Mouse (Mus musculus) forebrain, embryonic 16.5 days (tissue): Measurements from ENCODE around the gene Brd2. TPM values are rescaled to one million over a fixed set of nuclear protein-coding genes. Genes with fewer than 3 reads are reported as not detected.

ENCODE experiments used
- ATAC-seq: fragments of 200-750 bp; cut with Nextera tagmentation; 2 replicates; pipeline ENCODE4 v1.8.0; 2017; ENCODE audit warnings: mild to moderate bottlenecking, moderate library complexity
- H3K27ac ChIP-seq: fragments of 300-500 bp; sonication (generic); 2 replicates; pipeline ENCODE4 v1.5.1; 2014; ENCODE audit warnings: low read length, control low read depth
- H3K27me3 ChIP-seq: fragments of 300-500 bp; sonication (generic); replicated peaks from 2 replicates; pipeline ENCODE4 v1.6.1; 2014; ENCODE audit warnings: low read length; ENCODE audit not compliant: control insufficient read depth, insufficient read depth
- H3K36me3 ChIP-seq: fragments of 300-500 bp; sonication (generic); 2 replicates; pipeline ENCODE4 v1.6.1; 2014; ENCODE audit not compliant: control insufficient read depth, insufficient read depth
- H3K4me1 ChIP-seq: fragments of 300-500 bp; sonication (generic); replicated peaks from 2 replicates; pipeline ENCODE4 v1.6.1; 2014; ENCODE audit warnings: low read length; ENCODE audit not compliant: control insufficient read depth, insufficient read depth
- H3K4me2 ChIP-seq: fragments of 300-500 bp; sonication (generic); 2 replicates; pipeline ENCODE4 v1.6.1; 2014; ENCODE audit warnings: mild to moderate bottlenecking, low read length, control low read depth
- H3K4me3 ChIP-seq: fragments of 300-500 bp; sonication (generic); replicated peaks from 2 replicates; pipeline ENCODE4 v1.5.1; 2014; ENCODE audit warnings: mild to moderate bottlenecking, low read length, control low read depth
- H3K9ac ChIP-seq: fragments of 300-500 bp; sonication (generic); replicated peaks from 2 replicates; pipeline ENCODE4 v1.6.1; 2014; ENCODE audit warnings: low read depth, low read length, control low read depth
- H3K9me3 ChIP-seq: fragments of 300-500 bp; sonication (generic); 2 replicates; pipeline ENCODE4 v1.6.1; 2016; ENCODE audit warnings: low read length; ENCODE audit not compliant: control insufficient read depth
- WGBS: fragments of 180-500 bp; shearing (Covaris S2); extraction: QIAGEN DNeasy Blood & Tissue Kit; methylation state at CpG from one replicate; pipeline ENCODE4 v1.1.7; 2014; 5-methylcytosine and 5-hydroxymethylcytosine counted together
- polyA plus RNA-seq: library from polyadenylated mRNA; unstranded; fragments of >200 nt; fragmentation: Nextera tagmentation; extraction: Ambion mirVana; gene quantifications from 2 replicates; pipeline ENCODE4 v1.2.1, GENCODE M21; 2015

Gene Brd2
- polyA plus RNA-seq, 1 experiment from 2014 or later: 132 TPM

- peak; percentile 98 for ATAC-seq
Measured at GRCm38 (mm10) chr17:34135297-34136224, 13.1 kb upstream of the Brd2 start.

GRCm38 (mm10) chr17:34134451-34134850 is 12.0 kb upstream of the Brd2 start:
- H3K27ac ChIP-seq: no peak overlapping the region
- no peaks in the 10 kb centered on the region for H3K36me3 ChIP-seq
- H3K4me2 ChIP-seq: no peak overlapping the region
- 88% methylated on average over 3 of the region's 3 CpGs for WGBS
- no peak overlapping the region for H3K9ac ChIP-seq
- no peak for ATAC-seq
- peaks cover 10% of the 10 kb centered on the region; the same call in 1 of the 2 replicates for H3K27me3 ChIP-seq
- no peak overlapping the region for H3K4me3 ChIP-seq
- peaks cover 9% of the 10 kb centered on the region for H3K4me1 ChIP-seq
- no peaks in the 10 kb centered on the region for H3K9me3 ChIP-seq

More at GRCm38 (mm10) chr17:34135297-34136224, 13.1 kb upstream of the Brd2 start:
- Histone ChIP-seq H3K4me3 (peak overlapping the region; percentile 41), H3K36me3 (no peaks in the 10 kb centered on the region), H3K9ac (peak overlapping the region; percentile 46), H3K27me3 (peaks cover 21% of the 10 kb centered on the region), H3K4me2 (peak overlapping the region; percentile 80), H3K9me3 (no peaks in the 10 kb centered on the region), H3K27ac (no peak overlapping the region), H3K4me1 (peaks cover 12% of the 10 kb centered on the region)
- WGBS: 6% methylated on average over 31 of the region's 31 CpGs

DNA sequence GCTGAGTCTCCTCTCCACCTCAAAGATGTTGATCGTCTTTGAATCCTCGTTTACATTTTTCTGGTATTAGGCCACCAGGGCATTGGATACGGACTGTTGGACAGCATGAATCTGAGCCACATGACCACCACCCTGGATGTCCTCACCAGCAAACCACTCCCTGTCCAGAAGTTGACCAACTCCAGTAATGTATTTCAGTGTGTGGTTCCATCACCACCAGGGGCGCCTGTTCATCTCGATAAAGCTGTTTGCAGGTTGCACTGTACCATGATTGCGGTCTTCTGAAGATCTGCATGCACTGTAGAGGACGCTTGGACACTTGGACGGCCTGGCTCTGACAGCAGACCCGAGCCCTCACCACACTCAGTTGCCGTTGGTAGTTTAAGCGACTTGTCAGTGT is 10.9 kb upstream of the Brd2 start:
- no peak overlapping the region for H3K4me2 ChIP-seq
- WGBS: 88% methylated on average over 11 of the region's 11 CpGs
- no peak overlapping the region for H3K27ac ChIP-seq
- peaks cover 16% of the 10 kb centered on the region for H3K4me1 ChIP-seq
- H3K36me3 ChIP-seq: no peaks in the 10 kb centered on the region
- H3K9me3 ChIP-seq: no peaks in the 10 kb centered on the region
- ATAC-seq: no peak
- no peak overlapping the region for H3K9ac ChIP-seq
- no peak overlapping the region for H3K4me3 ChIP-seq
- H3K27me3 ChIP-seq: peaks cover 1% of the 10 kb centered on the region; the same call in 1 of the 2 replicates

- H3K4me1 ChIP-seq: peaks cover 18% of the 10 kb centered on the region
- no peaks in the 10 kb centered on the region for H3K27me3 ChIP-seq
- no peak for ATAC-seq
- H3K4me2 ChIP-seq: no peak overlapping the region
- 73% methylated on average over 7 of the region's 7 CpGs for WGBS
- H3K27ac ChIP-seq: no peak overlapping the region
- no peaks in the 10 kb centered on the region for H3K9me3 ChIP-seq
- H3K4me3 ChIP-seq: no peak overlapping the region
- no peaks in the 10 kb centered on the region for H3K36me3 ChIP-seq
- no peak overlapping the region for H3K9ac ChIP-seq
Measured at GRCm38 (mm10) chr17:34131911-34132310, 9.5 kb upstream of the Brd2 start.

GRCm38 (mm10) chr17:34130073-34130947 is 7.9 kb upstream of the Brd2 start:
- H3K9me3 ChIP-seq: no peaks in the 10 kb centered on the region
- no peak for ATAC-seq
- H3K36me3 ChIP-seq: no peaks in the 10 kb centered on the region
- peaks cover 14% of the 10 kb centered on the region for H3K4me1 ChIP-seq
- H3K4me2 ChIP-seq: no peak overlapping the region
- no peak overlapping the region for H3K27ac ChIP-seq
- 84% methylated on average over 19 of the region's 19 CpGs for WGBS
- no peak overlapping the region for H3K4me3 ChIP-seq
- no peaks in the 10 kb centered on the region for H3K27me3 ChIP-seq
- H3K9ac ChIP-seq: no peak overlapping the region

DNA sequence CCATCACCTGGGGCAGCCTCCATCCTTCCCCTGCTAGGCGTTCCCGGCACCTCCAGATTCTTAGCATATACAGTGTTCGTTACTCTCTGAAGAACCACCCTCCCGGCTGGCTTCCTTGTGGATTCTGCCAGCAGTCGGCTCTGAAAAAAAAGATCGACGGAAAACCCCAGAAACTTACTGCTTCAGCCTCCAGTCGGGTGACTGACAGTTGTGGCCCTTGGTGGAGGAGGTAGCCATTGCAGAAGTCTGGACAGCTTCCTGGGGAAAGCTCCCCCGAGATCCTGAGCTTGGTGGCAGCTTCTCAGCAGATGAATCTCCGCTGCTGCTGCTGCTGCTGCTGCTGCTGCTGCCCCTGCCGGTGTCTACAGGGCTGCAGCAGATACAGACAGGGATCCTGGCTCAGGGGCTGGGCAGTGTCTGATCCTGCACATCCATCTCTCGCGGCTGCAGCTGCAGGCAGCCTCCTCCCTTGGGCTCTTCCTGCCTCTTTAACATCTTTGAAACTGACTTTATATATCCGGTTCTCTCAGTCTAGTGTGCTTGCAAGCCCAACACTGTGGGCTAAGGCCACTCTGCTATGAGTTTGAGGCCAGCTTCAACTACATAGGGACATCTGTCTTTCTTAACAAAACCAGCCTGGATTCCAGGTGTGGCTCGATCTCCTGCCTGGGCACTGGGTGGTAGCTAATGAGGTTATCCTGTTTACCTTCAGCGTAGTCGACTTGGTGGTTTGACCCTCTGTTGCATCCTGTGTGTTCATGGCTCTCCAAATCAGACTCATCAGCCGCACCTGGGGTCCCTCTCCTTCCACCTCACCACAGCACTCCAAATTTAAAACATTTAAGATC is 6.7 kb upstream of the Brd2 start:
- Histone ChIP-seq H3K4me2 (peak overlapping the region; percentile 29), H3K9me3 (no peaks in the 10 kb centered on the region), H3K4me3 (0 out of 2 replicates have a peak overlapping the region, but pooled peaks have one; percentile 10), H3K4me1 (peaks cover 20% of the 10 kb centered on the region), H3K36me3 (no peaks in the 10 kb centered on the region), H3K9ac (no peak overlapping the region), H3K27ac (peak overlapping the region; percentile 68), H3K27me3 (no peaks in the 10 kb centered on the region)
- ATAC-seq: no peak
- 18% methylated on average over 18 of the region's 18 CpGs for WGBS

GRCm38 (mm10) chr17:34128264-34128937 is 6.0 kb upstream of the Brd2 start:
- Histone ChIP-seq H3K9me3 (no peaks in the 10 kb centered on the region), H3K4me2 (peak overlapping the region; percentile 29), H3K4me1 (peaks cover 28% of the 10 kb centered on the region), H3K27ac (peak overlapping the region; percentile 68), H3K4me3 (0 out of 2 replicates have a peak overlapping the region, but pooled peaks have one; percentile 10), H3K36me3 (no peaks in the 10 kb centered on the region), H3K27me3 (no peaks in the 10 kb centered on the region), H3K9ac (no peak overlapping the region)
- ATAC-seq: peak; percentile 57
- WGBS: 20% methylated on average over 13 of the region's 13 CpGs

GRCm38 (mm10) chr17:34127475-34127874 is 5.0 kb upstream of the Brd2 start:
- H3K4me2 ChIP-seq: no peak overlapping the region
- H3K9me3 ChIP-seq: no peaks in the 10 kb centered on the region
- no peaks in the 10 kb centered on the region for H3K27me3 ChIP-seq
- H3K4me1 ChIP-seq: peaks cover 32% of the 10 kb centered on the region
- no peak overlapping the region for H3K4me3 ChIP-seq
- no peaks in the 10 kb centered on the region for H3K36me3 ChIP-seq
- ATAC-seq: no peak
- no peak overlapping the region for H3K9ac ChIP-seq
- no peak overlapping the region for H3K27ac ChIP-seq
- 18% methylated on average over 6 of the region's 6 CpGs for WGBS
